Mouse (Mus musculus) mesoderm, embryonic 11.5 days (tissue): ENCODE measurements at regions not wholly inside any gene's neighbourhood (a gene's known extent, or its start where the extent isn't known, plus 50 kb on each side); places are given as distances from the start of the nearest gene placed in this dataset.

Source experiments
- DNase-seq: peaks from one replicate; pipeline ENCODE4 v3.0.0-alpha.2; 2012; ENCODE audit warnings: low read depth, low spot score

DNA sequence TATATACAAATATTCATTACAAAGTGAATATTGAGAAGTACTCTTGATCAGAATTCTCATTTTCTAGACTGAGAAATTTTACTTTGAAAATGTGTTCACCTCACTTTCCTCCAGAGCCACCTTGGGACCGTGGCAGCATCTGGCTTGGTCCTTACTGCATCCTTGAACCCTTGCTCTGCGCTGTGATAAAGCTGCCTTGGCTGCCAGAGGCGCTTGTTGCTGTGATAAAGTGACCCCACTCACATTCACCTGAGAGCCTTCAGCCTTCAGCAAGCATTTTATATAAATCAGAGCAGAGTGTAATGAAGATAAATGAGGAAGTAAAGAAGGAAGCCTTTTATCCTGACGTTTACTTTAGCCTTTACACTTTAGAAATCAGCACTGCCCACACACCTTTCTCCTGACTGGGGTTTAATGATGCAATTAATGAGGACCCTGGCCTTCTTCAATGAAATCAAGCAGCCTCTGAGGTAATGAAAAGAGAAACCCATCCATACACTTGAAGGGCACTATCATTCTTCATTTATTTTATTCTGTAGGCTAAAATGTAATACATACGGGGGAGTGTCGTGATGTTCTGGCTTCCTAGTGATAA lies 532.8 kb downstream of the Rfpl4b start:
- DNase-seq: peak; percentile 3

DNA sequence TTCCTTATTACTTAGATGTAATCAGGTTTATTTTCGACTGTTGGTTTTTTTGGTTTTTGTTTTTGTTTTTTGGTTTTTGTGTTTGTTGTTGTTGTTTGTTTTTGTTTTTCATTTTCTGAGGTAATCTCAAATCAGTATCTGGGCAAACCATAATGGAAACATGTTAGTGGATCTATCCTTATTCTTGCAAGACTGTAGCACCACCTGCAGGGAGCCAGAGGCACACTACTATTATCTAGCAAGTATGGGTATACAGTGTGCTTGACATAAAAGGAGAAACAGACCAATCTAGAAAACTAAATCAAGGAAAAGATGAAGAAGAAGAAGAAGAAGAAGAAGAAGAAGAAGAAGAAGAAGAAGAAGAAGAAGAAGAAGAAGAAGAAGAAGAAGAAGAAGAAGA lies 552.4 kb downstream of the Rfpl4b start:
- peak; percentile 4 for DNase-seq

- no peak for DNase-seq
Observed at GRCm38 (mm10) chr10:38265564-38265963, 556.0 kb downstream of the Rfpl4b start.

DNA sequence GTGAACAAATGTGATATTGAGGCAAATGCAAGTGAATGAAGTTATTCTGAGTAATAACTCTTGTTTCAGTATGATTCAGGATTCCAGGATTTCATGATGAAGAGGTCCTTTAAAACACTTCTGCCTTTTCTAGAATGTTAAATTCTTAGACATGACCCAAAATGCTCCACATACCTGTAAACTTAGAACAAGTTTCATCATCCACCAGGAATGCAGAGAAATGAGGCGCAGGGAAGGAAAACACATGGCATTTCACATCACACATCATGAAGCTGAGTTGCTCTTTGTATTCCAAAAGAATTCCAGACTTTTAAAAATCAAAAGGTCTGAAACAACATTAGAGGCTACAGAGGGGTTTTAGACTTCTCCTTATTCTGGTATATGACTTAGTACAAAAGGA lies 574.8 kb downstream of the Rfpl4b start:
- peak; percentile 15 for DNase-seq
